Mouse (Mus musculus): ENCODE data around the gene Clta. TPM values are rescaled to one million over a fixed set of nuclear protein-coding genes. Genes with fewer than 3 reads are reported as not detected.

The Clta gene
- 100 to 1,000 TPM; 195 to 200 TPM for total RNA-seq (2023)

GRCm38 (mm10) chr4:44004126-44004525, at the start of gene Clta:
TSS of gene Clta (plus strand) at chr4:44004452.

GRCm38 (mm10) chr4:43957292-43957845, 46.9 kb upstream of the Clta start, which contains the start of gene Glipr2:
TSS of gene Glipr2 (plus strand) at chr4:43957401.

GRCm38 (mm10) chr4:43983181-43983580, 21.1 kb upstream of the Clta start, which contains the start of gene Ccin:
TSS of gene Ccin (plus strand) at chr4:43983483.

Other genes starting within 250 kb of the Clta start
- not detected for gene Olfr159, start 233.4 kb upstream of the Clta start, total RNA-seq (2023)
- gene Olfr156, start 180.6 kb upstream of the Clta start, total RNA-seq (2023) = not detected
- not detected for gene Olfr157, start 164.3 kb upstream of the Clta start, total RNA-seq (2023)
- not detected for gene Olfr155, start 152.9 kb upstream of the Clta start, total RNA-seq (2023)
- gene Reck, start 128.9 kb upstream of the Clta start, total RNA-seq (2023) = under 1 TPM; 0.38 to 0.56 TPM
- 1 to 10 TPM; 9.2 to 9.3 TPM for gene Glipr2, start 47.1 kb upstream of the Clta start, total RNA-seq (2023)
- not detected for gene Ccin, start 21.0 kb upstream of the Clta start, total RNA-seq (2023)
- 10 to 100 TPM; 65.5 to 67.3 TPM for gene Gne, start 79.7 kb downstream of the Clta start, total RNA-seq (2023)
- 100 to 1,000 TPM; 111 to 113 TPM for gene Rnf38, start 229.3 kb downstream of the Clta start, total RNA-seq (2023)